Mouse (Mus musculus): Measurements from ENCODE around the gene Fgfr2.

GRCm38 (mm10) chr7:131850579-131850978 lies 1272.6 kb downstream of the Fgfr2 start:
- TF ChIP-seq CTCF (IDR thresholded peaks at IDR 0.05) (no peak), EP300 (IDR thresholded peaks at IDR 0.05) (no peak)
